Mouse (Mus musculus) small intestine, adult 2 months (tissue): Measurements from ENCODE around the gene Gm11627.

ENCODE experiments used
- CTCF ChIP-seq: fragments of 200-500 bp; IDR thresholded peaks from 2 replicates; pipeline ENCODE4 v1.5.1; 2012; ENCODE audit warnings: low read depth, mild to moderate bottlenecking, control low read depth, inconsistent platforms, low read length, moderate library complexity, mixed read lengths; ENCODE audit not compliant: insufficient replicate concordance, insufficient read length; ENCODE audit errors: extremely low read depth
- POLR2A ChIP-seq: fragments of 200-500 bp; IDR thresholded peaks from 2 replicates; pipeline ENCODE4 v1.6.1; 2012; ENCODE audit warnings: low read depth, mild to moderate bottlenecking, control low read depth, inconsistent platforms, low read length, moderate library complexity

DNA sequence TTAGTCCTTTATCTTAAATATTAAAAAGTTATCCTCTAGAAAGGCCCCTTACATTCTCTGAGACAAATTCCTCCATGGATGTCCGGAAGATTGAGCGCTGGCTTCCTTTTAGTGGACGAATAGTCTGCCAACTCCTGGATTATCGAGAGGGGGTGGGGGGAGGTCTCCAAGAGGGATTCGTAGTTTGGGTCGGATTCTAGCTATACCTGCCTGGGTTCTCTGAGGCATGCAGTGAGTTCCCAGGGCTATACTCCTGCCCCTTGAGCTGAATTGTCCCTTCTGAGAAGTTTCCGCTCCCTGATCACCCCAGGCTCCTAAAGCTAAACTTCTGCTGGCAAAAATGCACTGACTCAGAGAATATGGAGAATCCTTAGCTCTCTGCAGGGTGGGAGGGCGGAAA is 30.2 kb upstream of the Gm11627 start:
- TF ChIP-seq POLR2A (no peak), CTCF (no peak)
